Mouse (Mus musculus) liver, embryonic 11.5 days (tissue): Measurements from ENCODE around the gene Gm11172. TPM values are rescaled to one million over a fixed set of nuclear protein-coding genes. Genes with fewer than 3 reads are reported as not detected.

Experiments
- ATAC-seq: fragments of 200-750 bp; cut with Nextera tagmentation; replicated peaks from 2 replicates; pipeline ENCODE4 v1.8.0; 2017; ENCODE audit warnings: moderate number of reproducible peaks, mild to moderate bottlenecking, moderate TSS enrichment, moderate library complexity; ENCODE audit not compliant: low FRiP score
- DNase-seq: peaks from one replicate; pipeline ENCODE4 v3.0.0-alpha.2; 2017; ENCODE audit warnings: low spot score
- H3K27ac ChIP-seq: fragments of 300-500 bp; sonication (generic); 2 replicates; pipeline ENCODE4 v1.5.1; 2014; ENCODE audit warnings: mild to moderate bottlenecking, low read depth, low read length, control low read depth
- H3K27me3 ChIP-seq: fragments of 300-500 bp; sonication (generic); replicated peaks from 2 replicates; pipeline ENCODE4 v1.6.1; 2014; ENCODE audit warnings: low read length, mixed read lengths; ENCODE audit not compliant: control insufficient read depth, insufficient read depth
- H3K36me3 ChIP-seq: fragments of 300-500 bp; sonication (generic); 2 replicates; pipeline ENCODE4 v1.6.1; 2014; ENCODE audit warnings: mild to moderate bottlenecking, low read length, moderate library complexity, mixed read lengths; ENCODE audit not compliant: control insufficient read depth, insufficient read depth
- H3K4me1 ChIP-seq: fragments of 300-500 bp; sonication (generic); replicated peaks from 2 replicates; pipeline ENCODE4 v1.6.1; 2014; ENCODE audit warnings: low read length, mixed read lengths; ENCODE audit not compliant: control insufficient read depth, insufficient read depth
- H3K4me2 ChIP-seq: fragments of 300-500 bp; sonication (generic); 2 replicates; pipeline ENCODE4 v1.6.1; 2014; ENCODE audit warnings: mild to moderate bottlenecking, control low read depth, moderate library complexity
- H3K4me3 ChIP-seq: fragments of 300-500 bp; sonication (generic); 2 replicates; pipeline ENCODE4 v1.5.1; 2014; ENCODE audit warnings: low read depth, low read length, control low read depth
- H3K9ac ChIP-seq: fragments of 300-500 bp; sonication (generic); 2 replicates; pipeline ENCODE4 v1.6.1; 2014; ENCODE audit warnings: low read depth, low read length, control low read depth
- H3K9me3 ChIP-seq: fragments of 300-500 bp; sonication (generic); 2 replicates; pipeline ENCODE4 v1.6.1; 2016; ENCODE audit warnings: low read length, inconsistent platforms, mixed read lengths; ENCODE audit not compliant: control insufficient read depth
- WGBS: fragments of 180-500 bp; shearing (Covaris S2); extraction: QIAGEN DNeasy Blood & Tissue Kit; methylation state at CpG from one replicate; pipeline ENCODE4 v1.1.7; 2014; 5-methylcytosine and 5-hydroxymethylcytosine counted together
- polyA plus RNA-seq: library from polyadenylated mRNA; unstranded; fragments of >200 nt; fragmentation: Nextera tagmentation; extraction: Ambion mirVana; gene quantifications from 2 replicates; pipeline ENCODE4 v1.2.1, GENCODE M21; 2014

Gene Gm11172
- polyA plus RNA-seq, 1 experiment from 2014 or later, result not detected

- peak overlapping the region; percentile 65 for H3K4me3 ChIP-seq
- H3K27ac ChIP-seq, result no peak overlapping the region
Observed at GRCm38 (mm10) chr16:10783451-10783850, 29.3 kb upstream of the Gm11172 start.

GRCm38 (mm10) chr16:10783883-10784792, 28.6 kb upstream of the Gm11172 start:
- ATAC-seq (no peak), DNase-seq (no peak)
- H3K4me1 ChIP-seq, result peaks cover 22% of the 10 kb centered on the region
- H3K36me3 ChIP-seq, result no peaks in the 10 kb centered on the region
- peaks cover 27% of the 10 kb centered on the region for H3K27me3 ChIP-seq
- H3K27ac ChIP-seq, result no peak overlapping the region
- peak overlapping the region; percentile 62 for H3K9ac ChIP-seq
- H3K9me3 ChIP-seq, result no peaks in the 10 kb centered on the region
- WGBS, result 3% methylated on average over 81 of the region's 81 CpGs
- H3K4me2 ChIP-seq, result peak overlapping the region; percentile 100
- peak overlapping the region; percentile 65 for H3K4me3 ChIP-seq

More at GRCm38 (mm10) chr16:10783451-10783850, 29.3 kb upstream of the Gm11172 start:
- Histone ChIP-seq H3K9me3 (no peaks in the 10 kb centered on the region), H3K4me2 (peak overlapping the region; percentile 100), H3K4me1 (peaks cover 22% of the 10 kb centered on the region), H3K27me3 (peaks cover 27% of the 10 kb centered on the region), H3K36me3 (no peaks in the 10 kb centered on the region), H3K9ac (no peak overlapping the region)
- ATAC-seq, result no peak
- 47% methylated on average over 8 of the region's 8 CpGs for WGBS
- no peak for DNase-seq

DNA sequence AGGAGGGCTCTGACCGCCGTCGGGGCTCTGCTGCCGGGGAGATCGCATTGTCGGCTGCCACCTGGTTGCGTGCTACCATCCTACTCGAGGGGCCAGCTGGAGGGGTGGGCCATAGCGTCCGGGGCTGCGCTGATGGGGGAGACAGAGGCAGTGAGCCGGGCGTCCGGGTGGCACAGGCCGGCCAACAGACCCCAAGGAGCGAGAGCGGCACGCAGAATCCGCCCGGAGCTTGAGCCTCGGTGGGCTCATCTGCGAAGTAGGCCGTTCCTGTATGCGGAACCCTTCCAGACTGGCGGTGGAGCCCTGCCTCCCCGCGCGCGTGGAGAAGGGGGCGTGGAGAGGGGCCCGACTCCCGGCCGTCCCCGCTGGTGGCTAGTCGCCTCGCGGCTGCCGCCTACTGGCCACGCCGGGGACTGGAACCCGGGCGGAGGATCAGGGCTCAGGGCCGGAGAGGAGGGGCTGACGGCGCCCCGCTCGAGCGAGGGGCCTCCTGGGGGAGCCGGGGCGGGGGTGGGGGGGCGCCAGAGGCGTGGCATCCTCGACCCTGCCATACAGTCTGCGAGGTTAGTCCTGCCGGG, 27.8 kb upstream of the Gm11172 start:
- ATAC-seq (peak; percentile 77), DNase-seq (peak; percentile 94)
- Histone ChIP-seq H3K27ac (peak overlapping the region; percentile 92; the same call in 1 of the 2 replicates), H3K27me3 (peaks cover 29% of the 10 kb centered on the region), H3K4me1 (peaks cover 22% of the 10 kb centered on the region), H3K9me3 (no peaks in the 10 kb centered on the region), H3K36me3 (no peaks in the 10 kb centered on the region), H3K4me3 (peak overlapping the region; percentile 65), H3K4me2 (peak overlapping the region; percentile 100), H3K9ac (peak overlapping the region; percentile 72)
- WGBS, result under 1% methylated on average over 47 of the region's 55 CpGs

DNA sequence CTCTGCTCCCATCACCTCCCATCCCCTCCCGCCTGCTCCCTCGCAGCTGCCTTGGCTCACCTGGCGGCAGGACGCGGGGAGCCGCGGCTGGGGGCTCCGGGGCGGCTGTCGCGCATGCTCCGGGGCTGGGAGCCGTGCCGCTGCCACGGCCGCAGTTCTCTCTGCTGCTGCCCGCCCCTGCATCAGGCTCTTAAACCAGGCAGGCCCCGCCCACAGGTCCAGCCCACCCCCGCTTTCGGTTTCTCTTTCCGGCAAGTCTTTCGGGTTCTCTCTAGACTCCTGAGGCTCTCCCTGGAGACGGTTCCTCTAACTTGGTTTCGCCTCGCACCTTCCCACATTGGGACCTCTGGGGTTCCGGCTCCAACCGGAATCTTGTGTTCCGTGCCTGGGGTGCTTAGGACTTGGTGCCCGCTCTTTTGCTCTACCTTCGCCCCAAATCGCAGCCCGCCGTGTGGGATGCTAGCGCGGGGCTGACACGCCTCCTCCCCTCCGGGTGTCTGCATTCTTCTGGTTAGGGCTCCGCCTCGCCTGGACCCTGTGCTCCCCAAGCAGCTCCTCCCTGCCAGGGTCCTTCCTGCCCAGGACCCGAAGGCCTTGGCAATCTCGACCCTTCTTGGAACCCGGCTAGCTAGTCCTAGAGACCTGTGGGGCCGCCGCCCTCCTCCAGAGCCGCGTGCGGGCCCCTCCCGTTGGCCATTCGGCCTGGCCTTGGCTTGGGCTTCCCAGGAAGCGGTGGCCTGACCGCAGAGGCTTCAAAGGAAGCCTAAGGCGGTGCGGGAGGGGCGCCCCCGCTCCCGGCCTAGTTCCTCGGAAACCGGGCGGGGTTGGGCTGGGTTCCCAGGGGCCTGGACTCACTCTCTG, 27.1 kb upstream of the Gm11172 start, which contains the start of gene Socs1:
Gene Socs1, minus strand, starts transcription at position 166 of the 861 bp plus-strand sequence.
- peak within 1 kb of the TSS; percentile 65 for H3K4me3 ChIP-seq
- DNase-seq (peak; percentile 90), ATAC-seq (peak; percentile 80)

DNA sequence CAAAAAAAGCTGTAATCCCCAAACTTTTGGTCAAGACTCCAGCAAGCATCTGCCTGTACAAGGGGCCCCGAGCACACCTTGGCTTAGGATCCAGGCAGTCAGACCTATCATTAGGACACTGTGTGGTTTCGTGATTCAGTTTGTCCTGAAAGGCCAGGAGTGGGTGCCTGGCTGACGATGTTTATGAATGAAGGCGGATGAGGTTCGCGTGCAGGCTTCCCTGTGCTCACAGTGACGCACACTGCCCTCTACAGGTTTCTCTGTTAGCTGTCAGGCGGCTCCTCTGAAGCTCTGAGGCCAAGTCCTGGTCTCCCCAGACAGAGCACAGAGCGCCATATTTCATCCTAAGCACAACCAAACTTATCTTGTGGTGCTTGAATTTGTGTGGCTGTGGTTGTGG, 26.4 kb upstream of the Gm11172 start:
- ATAC-seq (peak; percentile 52), DNase-seq (peak; percentile 75)
- WGBS, result 1% methylated on average over 9 of the region's 9 CpGs
- Histone ChIP-seq H3K4me2 (peak overlapping the region; percentile 100), H3K27me3 (peaks cover 31% of the 10 kb centered on the region), H3K9ac (peak overlapping the region; percentile 72), H3K4me1 (peaks cover 22% of the 10 kb centered on the region), H3K9me3 (no peaks in the 10 kb centered on the region), H3K36me3 (no peaks in the 10 kb centered on the region), H3K27ac (peak overlapping the region; percentile 92), H3K4me3 (peak overlapping the region; percentile 65)

More for the DNA sequence above, 27.1 kb upstream of the Gm11172 start, which contains the start of gene Socs1:
- Histone ChIP-seq H3K9ac (peak within 1 kb of the TSS; percentile 72), H3K4me2 (peak within 1 kb of the TSS; percentile 100), H3K27me3 (peaks cover 31% of the 10 kb centered on the region), H3K27ac (peak within 1 kb of the TSS; percentile 92), H3K36me3 (no peaks in the 10 kb centered on the region), H3K4me1 (peaks cover 22% of the 10 kb centered on the region), H3K9me3 (no peaks in the 10 kb centered on the region)
- WGBS, result 0% methylated on average over 59 of the region's 59 CpGs

- Histone ChIP-seq H3K9ac (no peak overlapping the region), H3K27ac (no peak overlapping the region), H3K27me3 (peaks cover 31% of the 10 kb centered on the region), H3K4me3 (no peak overlapping the region; the same call in 1 of the 2 replicates), H3K4me2 (peak overlapping the region; percentile 100), H3K36me3 (no peaks in the 10 kb centered on the region), H3K4me1 (peaks cover 22% of the 10 kb centered on the region), H3K9me3 (no peaks in the 10 kb centered on the region)
- WGBS, result 56% methylated on average over 4 of the region's 4 CpGs
- DNase-seq (no peak), ATAC-seq (no peak)
Observed at GRCm38 (mm10) chr16:10786782-10787547, 25.8 kb upstream of the Gm11172 start.

GRCm38 (mm10) chr16:10787548-10788058, 25.1 kb upstream of the Gm11172 start:
- WGBS, result 70% methylated on average over 7 of the region's 7 CpGs
- Histone ChIP-seq H3K36me3 (no peaks in the 10 kb centered on the region), H3K4me3 (no peak overlapping the region), H3K9ac (no peak overlapping the region), H3K27me3 (peaks cover 28% of the 10 kb centered on the region), H3K4me1 (peaks cover 18% of the 10 kb centered on the region), H3K9me3 (no peaks in the 10 kb centered on the region), H3K27ac (no peak overlapping the region), H3K4me2 (no peak overlapping the region)
- ATAC-seq (no peak), DNase-seq (no peak)
